Mouse (Mus musculus): Measurements from ENCODE around the gene Lgr4.

DNA sequence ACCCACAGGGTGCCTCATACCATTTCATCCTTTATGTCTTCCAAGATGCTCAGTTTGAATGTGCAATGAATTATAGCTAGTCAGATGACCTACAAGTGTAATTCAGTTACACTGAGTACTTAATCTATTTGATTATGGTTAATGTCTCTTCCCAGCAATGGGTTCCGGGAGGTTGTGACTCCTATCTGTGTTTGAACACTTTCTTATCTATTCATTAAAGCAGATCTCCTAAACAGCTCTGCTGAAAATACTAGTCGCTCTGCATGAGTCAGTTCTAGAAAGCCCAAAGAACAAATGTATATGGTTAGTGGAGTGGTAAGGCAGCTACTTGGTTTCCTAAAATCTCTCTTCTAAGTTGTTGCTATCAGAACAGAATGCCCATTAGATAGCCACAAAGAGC lies 77.6 kb downstream of the Lgr4 start:
- TF ChIP-seq HCFC1 (IDR thresholded peaks at IDR 0.05; ENCODE audit: borderline replicate concordance, insufficient read depth, low read length) (no peak), ZNF384 (IDR thresholded peaks at IDR 0.05; ENCODE audit: low read depth, low read length) (no peak), ZC3H11A (IDR thresholded peaks at IDR 0.05; ENCODE audit: borderline replicate concordance, low read depth, low read length) (no peak), MAFK (IDR thresholded peaks at IDR 0.05; ENCODE audit: insufficient read depth, low read depth, low read length) (no peak), CHD2 (IDR thresholded peaks at IDR 0.05; ENCODE audit: low read depth, low read length) (no peak)
